Mouse (Mus musculus) liver, adult 2 months (tissue): ENCODE data around the gene Gngt2.

ENCODE experiments used
- CTCF ChIP-seq: fragments of 200-500 bp; IDR thresholded peaks from 2 replicates; pipeline ENCODE4 v1.5.1; 2011; ENCODE audit warnings: low read depth, low read length, control low read depth
- POLR2A ChIP-seq: fragments of 200-500 bp; IDR thresholded peaks from 2 replicates; pipeline ENCODE4 v1.6.1; 2011; ENCODE audit warnings: low read length, control low read depth; ENCODE audit not compliant: insufficient read depth; ENCODE audit errors: extremely low read depth

DNA sequence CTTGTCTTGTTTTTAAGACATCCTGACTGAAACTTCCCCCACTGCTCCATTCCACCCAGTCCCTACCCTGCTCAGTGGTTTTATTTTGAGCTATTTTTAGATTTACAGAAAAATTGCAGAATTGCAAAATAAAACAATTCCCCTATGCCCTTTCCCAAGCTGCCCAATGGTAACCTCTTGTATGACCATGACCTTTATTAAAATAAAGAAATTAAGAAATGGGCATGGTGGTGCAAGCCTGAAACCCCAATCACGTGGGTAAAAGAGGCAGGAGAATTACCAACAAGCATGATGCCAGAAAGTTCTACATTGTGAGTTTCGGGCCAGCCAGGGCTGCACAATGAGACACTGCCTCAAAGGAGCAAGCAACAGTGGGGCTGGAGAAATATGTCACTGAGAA lies 13.9 kb downstream of the Gngt2 start:
- TF ChIP-seq POLR2A (no peak), CTCF (no peak)
